21 mouse cellular contexts compared by ENCODE assay signal in genomic region chr16:95221051-95221450, GRCm38 (mm10). TPM values are rescaled to one million over a fixed set of nuclear protein-coding genes. Genes with fewer than 3 reads are reported as not detected.
A peak's percentile ranks its signal among the peaks of the same experiment; 100 is the strongest.
DNase-seq lines count a peak whose midpoint lies in the region; ATAC-seq and TF ChIP-seq lines count a peak whose summit lies in the region.
"Had no signal": no experiment of that assay in that cellular context is flagged by ENCODE, and none has a peak within 500 bp of the region (broad histone marks: within the 10 kb centered on the region; RNA-seq: fewer than 3 reads in every experiment).

No protein-coding gene starts in this region.

- intact Hi-C loops in left cerebral cortex, postnatal 36 days (cut with DNase I): no loop called here

- no peak overlapping the region for H3K27ac ChIP-seq in embryonic facial prominence, embryonic 11.5 days (replicated peaks; ENCODE audit: low read depth, low read length)
- no peak overlapping the region for H3K27ac ChIP-seq in embryonic facial prominence, embryonic 10.5 days (replicated peaks)
- H3K27ac ChIP-seq in limb, embryonic 14.5 days (replicated peaks; ENCODE audit: low read depth, low read length): no peak overlapping the region
- H3K27ac ChIP-seq in limb, embryonic 10.5 days: no peak overlapping the region
- H3K27ac ChIP-seq in lung, postnatal 0 days (ENCODE audit: low read length): peak overlapping the region; percentile 66
- H3K27ac ChIP-seq in stomach, embryonic 16.5 days (ENCODE audit: low read length): peak overlapping the region; percentile 68
- H3K27ac ChIP-seq in hindbrain, embryonic 13.5 days: no peak overlapping the region
- H3K27ac ChIP-seq: forebrain, embryonic 12.5 days; hindbrain, embryonic 10.5 days; left cerebral cortex, adult 2 months; liver, embryonic 15.5 days; midbrain, embryonic 15.5 days had no signal

- no peaks in the 10 kb centered on the region for H3K27me3 ChIP-seq in embryonic facial prominence, embryonic 11.5 days (ENCODE audit: control insufficient read depth, insufficient read depth, low read length)
- no peaks in the 10 kb centered on the region for H3K27me3 ChIP-seq in embryonic facial prominence, embryonic 10.5 days (replicated peaks; ENCODE audit: low read depth, poor library complexity, severe bottlenecking)
- no peaks in the 10 kb centered on the region for H3K27me3 ChIP-seq in limb, embryonic 14.5 days (ENCODE audit: control insufficient read depth, insufficient read depth, low read length)
- no peaks in the 10 kb centered on the region for H3K27me3 ChIP-seq in limb, embryonic 10.5 days (ENCODE audit: low read depth, poor library complexity, severe bottlenecking)
- H3K27me3 ChIP-seq in lung, postnatal 0 days (replicated peaks; ENCODE audit: insufficient read depth, low read length): no peaks in the 10 kb centered on the region
- H3K27me3 ChIP-seq in stomach, embryonic 16.5 days (ENCODE audit: control insufficient read depth, insufficient read depth, low read length): no peaks in the 10 kb centered on the region
- H3K27me3 ChIP-seq in hindbrain, embryonic 13.5 days: no peaks in the 10 kb centered on the region
- H3K27me3 ChIP-seq: forebrain, embryonic 12.5 days; liver, embryonic 15.5 days; midbrain, embryonic 15.5 days had no signal

- peak; percentile 66; the same call in 1 of the 2 replicates for TF ChIP-seq EP300 in lung, postnatal 0 days (IDR thresholded peaks at IDR 0.05)

- no peaks in the 10 kb centered on the region for H3K4me1 ChIP-seq in embryonic facial prominence, embryonic 11.5 days (ENCODE audit: control insufficient read depth, insufficient read depth, low read length)
- peaks cover 9% of the 10 kb centered on the region; the same call in 1 of the 2 replicates for H3K4me1 ChIP-seq in embryonic facial prominence, embryonic 10.5 days
- H3K4me1 ChIP-seq in limb, embryonic 14.5 days (ENCODE audit: control insufficient read depth, insufficient read depth, low read length): 0 out of 2 replicates have a peak, but pooled peaks cover 3% of the 10 kb centered on the region
- no peaks in the 10 kb centered on the region for H3K4me1 ChIP-seq in limb, embryonic 10.5 days
- H3K4me1 ChIP-seq in lung, postnatal 0 days (ENCODE audit: insufficient read depth, low read depth, low read length): peaks cover 13% of the 10 kb centered on the region; the same call in 1 of the 2 replicates
- peaks cover 8% of the 10 kb centered on the region for H3K4me1 ChIP-seq in stomach, embryonic 16.5 days (ENCODE audit: control insufficient read depth, insufficient read depth, low read length)
- H3K4me1 ChIP-seq in hindbrain, embryonic 13.5 days (replicated peaks): no peaks in the 10 kb centered on the region; the same call in 1 of the 2 replicates
- H3K4me1 ChIP-seq: forebrain, embryonic 12.5 days; hindbrain, embryonic 10.5 days; liver, embryonic 15.5 days; midbrain, embryonic 15.5 days had no signal

- H3K36me3 ChIP-seq in embryonic facial prominence, embryonic 11.5 days (replicated peaks; ENCODE audit: control insufficient read depth, insufficient read depth, low read depth, low read length): no peaks in the 10 kb centered on the region
- H3K36me3 ChIP-seq in embryonic facial prominence, embryonic 10.5 days (replicated peaks): no peaks in the 10 kb centered on the region
- no peaks in the 10 kb centered on the region for H3K36me3 ChIP-seq in limb, embryonic 14.5 days (ENCODE audit: control insufficient read depth, insufficient read depth, low read length)
- H3K36me3 ChIP-seq in limb, embryonic 10.5 days: no peaks in the 10 kb centered on the region
- no peaks in the 10 kb centered on the region for H3K36me3 ChIP-seq in lung, postnatal 0 days (ENCODE audit: insufficient read depth, low read length)
- no peaks in the 10 kb centered on the region for H3K36me3 ChIP-seq in stomach, embryonic 16.5 days (ENCODE audit: control insufficient read depth, insufficient read depth, low read length)
- H3K36me3 ChIP-seq in hindbrain, embryonic 13.5 days: no peaks in the 10 kb centered on the region
- H3K36me3 ChIP-seq: forebrain, embryonic 12.5 days; hindbrain, embryonic 10.5 days; liver, embryonic 15.5 days; midbrain, embryonic 15.5 days had no signal

- WGBS in embryonic facial prominence, embryonic 11.5 days: 56% methylated on average over 4 of the region's 4 CpGs
- 45% methylated on average over 4 of the region's 4 CpGs for WGBS in embryonic facial prominence, embryonic 10.5 days
- WGBS in limb, embryonic 14.5 days: 42% methylated on average over 4 of the region's 4 CpGs
- 55% methylated on average over 4 of the region's 4 CpGs for WGBS in limb, embryonic 10.5 days
- WGBS in lung, postnatal 0 days: 51% methylated on average over 4 of the region's 4 CpGs
- 52% methylated on average over 4 of the region's 4 CpGs for WGBS in stomach, embryonic 16.5 days
- WGBS in hindbrain, embryonic 13.5 days: 65% methylated on average over 4 of the region's 4 CpGs

- H3K4me3 ChIP-seq in embryonic facial prominence, embryonic 11.5 days (ENCODE audit: low read depth, low read length): no peak overlapping the region
- H3K4me3 ChIP-seq in embryonic facial prominence, embryonic 10.5 days: no peak overlapping the region
- H3K4me3 ChIP-seq in limb, embryonic 14.5 days (replicated peaks; ENCODE audit: low read length): no peak overlapping the region
- no peak overlapping the region for H3K4me3 ChIP-seq in limb, embryonic 10.5 days
- H3K4me3 ChIP-seq in lung, postnatal 0 days (ENCODE audit: low read depth, low read length): no peak overlapping the region
- no peak overlapping the region for H3K4me3 ChIP-seq in stomach, embryonic 16.5 days (replicated peaks; ENCODE audit: low read length)
- no peak overlapping the region for H3K4me3 ChIP-seq in hindbrain, embryonic 13.5 days
- H3K4me3 ChIP-seq: forebrain, embryonic 12.5 days; hindbrain, embryonic 10.5 days; left cerebral cortex, adult 2 months; liver, embryonic 15.5 days; midbrain, embryonic 15.5 days had no signal

- TF ChIP-seq POLR2A in limb, embryonic 14.5 days (IDR thresholded peaks at IDR 0.05; ENCODE audit: borderline replicate concordance, extremely low read depth, insufficient read depth, insufficient read length): no peak

- no peak for ATAC-seq in embryonic facial prominence, embryonic 11.5 days (replicated peaks; ENCODE audit: insufficient number of reproducible peaks, low FRiP score, low TSS enrichment, low read depth)
- ATAC-seq in limb, embryonic 14.5 days (ENCODE audit: low FRiP score, low read depth): no peak
- peak; percentile 54 for ATAC-seq in lung, postnatal 0 days
- ATAC-seq in stomach, embryonic 16.5 days (ENCODE audit: insufficient read depth, low FRiP score): no peak
- no peak for ATAC-seq in hindbrain, embryonic 13.5 days (ENCODE audit: low FRiP score)
- ATAC-seq: midbrain, embryonic 15.5 days had no signal

- H3K4me2 ChIP-seq in embryonic facial prominence, embryonic 11.5 days (ENCODE audit: low read depth, low read length): no peak overlapping the region
- H3K4me2 ChIP-seq in limb, embryonic 14.5 days (replicated peaks; ENCODE audit: low read depth, low read length, severe bottlenecking): no peak overlapping the region
- H3K4me2 ChIP-seq in lung, postnatal 0 days (replicated peaks; ENCODE audit: low read depth, low read length): no peak overlapping the region
- H3K4me2 ChIP-seq in stomach, embryonic 16.5 days (ENCODE audit: low read depth, low read length): no peak overlapping the region
- H3K4me2 ChIP-seq in hindbrain, embryonic 13.5 days: no peak overlapping the region
- H3K4me2 ChIP-seq: forebrain, embryonic 12.5 days; liver, embryonic 15.5 days; midbrain, embryonic 15.5 days had no signal

- DNase-seq in embryonic facial prominence, embryonic 11.5 days (ENCODE audit: low spot score): peak; percentile 34
- DNase-seq in embryonic facial prominence, embryonic 10.5 days (ENCODE audit: low spot score): no peak
- peak; percentile 26 for DNase-seq in limb, embryonic 14.5 days (ENCODE audit: low spot score)
- no peak for DNase-seq in limb, embryonic 10.5 days (ENCODE audit: low spot score)
- DNase-seq in lung, postnatal 0 days (ENCODE audit: low spot score): peak; percentile 85
- DNase-seq in left cerebral cortex, postnatal 36 days (ENCODE audit: low spot score in 2 of 2): no peak
- DNase-seq: adrenal gland, postnatal 10 days; cerebellum, adult 9-11 months; gastrocnemius, postnatal 10 days; kidney, postnatal 10 days; right cerebral cortex, postnatal 14 days; spleen, adult 18-20 months had no signal

- H3K9me3 ChIP-seq in embryonic facial prominence, embryonic 11.5 days (replicated peaks; ENCODE audit: control insufficient read depth, low read length): no peaks in the 10 kb centered on the region
- H3K9me3 ChIP-seq in embryonic facial prominence, embryonic 10.5 days: no peaks in the 10 kb centered on the region
- no peaks in the 10 kb centered on the region for H3K9me3 ChIP-seq in limb, embryonic 14.5 days (ENCODE audit: control insufficient read depth, low read length)
- H3K9me3 ChIP-seq in limb, embryonic 10.5 days (replicated peaks): no peaks in the 10 kb centered on the region
- no peaks in the 10 kb centered on the region for H3K9me3 ChIP-seq in lung, postnatal 0 days (ENCODE audit: low read length)
- no peaks in the 10 kb centered on the region for H3K9me3 ChIP-seq in stomach, embryonic 16.5 days (replicated peaks; ENCODE audit: control insufficient read depth, low read length)
- H3K9me3 ChIP-seq in hindbrain, embryonic 13.5 days: no peaks in the 10 kb centered on the region
- H3K9me3 ChIP-seq: forebrain, embryonic 12.5 days; hindbrain, embryonic 10.5 days; liver, embryonic 15.5 days; midbrain, embryonic 15.5 days had no signal

- no peak overlapping the region for H3K9ac ChIP-seq in embryonic facial prominence, embryonic 11.5 days (replicated peaks; ENCODE audit: low read length)
- no peak overlapping the region for H3K9ac ChIP-seq in limb, embryonic 14.5 days (ENCODE audit: low read depth, low read length, severe bottlenecking)
- no peak overlapping the region for H3K9ac ChIP-seq in lung, postnatal 0 days (replicated peaks; ENCODE audit: low read depth)
- no peak overlapping the region for H3K9ac ChIP-seq in stomach, embryonic 16.5 days (ENCODE audit: low read length)
- no peak overlapping the region for H3K9ac ChIP-seq in hindbrain, embryonic 13.5 days
- H3K9ac ChIP-seq: forebrain, embryonic 12.5 days; liver, embryonic 15.5 days; midbrain, embryonic 15.5 days had no signal

- no peak for TF ChIP-seq CTCF in lung, postnatal 0 days (IDR thresholded peaks at IDR 0.05)

RNA-seq across cellular contexts. Expression of gene Kcnj15, which starts 36.3 kb away (rescaled TPM):
- polyA plus RNA-seq in embryonic facial prominence, embryonic 11.5 days (2014; fragmentation: Nextera tagmentation; extraction: Ambion mirVana): 0.27 and 0.53 TPM in 2 replicates
- 0.33 and 0.45 TPM in 2 replicates for polyA plus RNA-seq in embryonic facial prominence, embryonic 10.5 days (2016; fragmentation: Nextera tagmentation; extraction: Ambion mirVana)
- 3.3 and 3.5 TPM in 2 replicates for polyA plus RNA-seq in limb, embryonic 14.5 days (2012; rRNA removed)
- polyA plus RNA-seq in limb, embryonic 14.5 days (2014; fragmentation: Nextera tagmentation; extraction: Ambion mirVana): 3.9 and 4.0 TPM in 2 replicates
- polyA plus RNA-seq in limb, embryonic 10.5 days (2016; fragmentation: Nextera tagmentation; extraction: Ambion mirVana): 0.49 and 0.69 TPM in 2 replicates
- 11.5 and 15.8 TPM in 2 replicates for polyA plus RNA-seq in lung, postnatal 0 days (2015; fragmentation: Nextera tagmentation; extraction: Ambion mirVana)
- polyA plus RNA-seq in stomach, embryonic 16.5 days (2015; fragmentation: Nextera tagmentation; extraction: Ambion mirVana): 6.1 and 7.3 TPM in 2 replicates
- polyA plus RNA-seq in hindbrain, embryonic 13.5 days (2015; fragmentation: Nextera tagmentation; extraction: Ambion mirVana): 0.08 and 0.12 TPM in 2 replicates
- under 1 TPM in 1 of 2 experiments, not detected in 1; 0.07 TPM for total RNA-seq in left cerebral cortex, postnatal 36 days (2021)
- total RNA-seq: left cerebral cortex, adult 2 months; megakaryocyte, adult 5-6 weeks; neutrophil, adult 5-6 weeks had no signal

Comparison
In these comparisons a context has a peak if more than half of its experiments do, and no peak if none do; other contexts are left out.
1. DNase-seq: peak in embryonic facial prominence, embryonic 11.5 days (single experiment), limb, embryonic 14.5 days (single experiment) and lung, postnatal 0 days (single experiment); none in embryonic facial prominence, embryonic 10.5 days (single experiment), limb, embryonic 10.5 days (single experiment) and left cerebral cortex, postnatal 36 days (0 of 2).
2. H3K27ac ChIP-seq: peak in lung, postnatal 0 days (single experiment) and stomach, embryonic 16.5 days (single experiment); none in embryonic facial prominence, embryonic 11.5 days (single experiment), embryonic facial prominence, embryonic 10.5 days (single experiment), limb, embryonic 14.5 days (single experiment), limb, embryonic 10.5 days (single experiment) and hindbrain, embryonic 13.5 days (single experiment).